Mouse (Mus musculus) cerebellum, adult (tissue): ENCODE data around the gene Abat.

ENCODE experiments used
- ATAC-seq: cut with Nextera tagmentation; 2 replicates; pipeline ENCODE4 v1.9.2; 2017; ENCODE audit warnings: mild to moderate bottlenecking, moderate library complexity, mixed read lengths; ENCODE audit not compliant: insufficient number of reproducible peaks, low FRiP score, low TSS enrichment

Gene Abat

GRCm38 (mm10) chr16:8570336-8570735 is 57.1 kb downstream of the Abat start:
- no peak for ATAC-seq

DNA sequence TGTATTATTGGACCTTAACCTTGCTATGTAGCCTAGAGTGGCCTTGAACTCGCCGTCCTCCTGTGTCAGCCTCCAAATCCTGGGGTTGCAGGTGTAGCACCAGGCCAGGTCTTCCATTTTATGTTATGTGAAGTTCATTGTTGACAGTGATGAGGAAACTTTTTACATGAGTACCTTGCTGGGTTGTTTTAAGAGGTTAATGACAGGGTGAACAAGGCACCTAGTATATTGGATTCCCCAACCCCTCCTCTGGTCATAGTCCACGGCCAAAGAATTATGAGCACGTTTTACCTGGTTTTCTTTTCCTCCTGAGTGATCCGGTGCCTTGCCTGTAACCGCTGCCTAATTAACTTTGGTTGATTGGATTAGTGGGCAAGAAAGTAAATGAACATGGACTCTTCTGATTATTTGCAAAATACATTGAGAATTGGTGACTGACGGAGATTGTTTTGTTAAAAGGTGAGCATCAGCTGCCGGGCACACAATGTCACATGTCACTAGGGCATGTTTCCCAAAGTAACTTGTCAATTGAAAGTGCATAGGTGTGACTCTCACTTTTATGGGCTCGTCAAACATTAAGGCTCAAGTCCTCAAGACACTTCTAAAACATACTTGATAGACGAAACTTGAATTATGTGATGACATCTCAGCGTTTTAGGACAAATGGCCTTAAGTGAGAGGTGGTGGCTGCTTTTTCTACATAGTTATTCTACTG is 57.8 kb downstream of the Abat start:
- no peak for ATAC-seq

DNA sequence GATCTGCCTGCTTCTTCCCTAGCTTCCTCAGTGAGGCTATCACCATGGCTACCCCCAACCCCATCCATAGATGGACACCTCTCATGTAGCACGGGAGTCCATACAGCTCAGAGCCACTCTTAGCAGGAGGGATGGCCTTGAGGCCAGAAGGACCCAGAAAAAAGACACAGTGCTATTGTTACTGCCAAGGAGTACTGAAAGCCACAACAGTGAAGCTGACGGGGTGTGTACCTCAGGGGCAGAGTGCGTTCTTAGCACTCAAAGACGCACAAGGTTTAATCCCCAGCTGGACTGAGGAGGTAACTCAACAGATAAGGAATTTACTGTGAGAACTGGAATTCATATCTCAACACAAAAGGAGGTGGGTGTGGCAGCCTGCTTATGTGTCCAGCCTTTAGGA is 59.8 kb downstream of the Abat start:
- no peak for ATAC-seq

- ATAC-seq = no peak
Observed at GRCm38 (mm10) chr16:8573751-8574150, 60.5 kb downstream of the Abat start.

DNA sequence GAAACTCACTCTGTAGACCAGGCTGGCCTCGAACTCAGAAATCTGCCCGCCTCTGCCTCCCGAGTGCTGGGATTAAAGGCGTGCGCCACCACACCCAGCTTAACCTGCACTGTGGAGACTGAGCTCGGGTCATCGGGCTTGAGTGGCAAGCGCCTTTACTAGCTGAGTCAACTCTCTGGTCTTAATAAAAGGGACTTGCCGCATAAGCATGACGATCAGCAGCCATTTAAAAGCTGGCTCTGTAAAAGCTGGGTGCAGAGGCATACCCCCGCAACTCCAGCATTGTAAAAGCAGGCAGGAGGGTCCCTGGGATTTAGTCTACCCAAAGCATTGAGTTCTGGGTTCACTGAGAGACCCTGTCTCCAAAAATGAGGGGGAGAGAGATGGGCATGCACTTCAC is 61.1 kb downstream of the Abat start:
- no peak for ATAC-seq

DNA sequence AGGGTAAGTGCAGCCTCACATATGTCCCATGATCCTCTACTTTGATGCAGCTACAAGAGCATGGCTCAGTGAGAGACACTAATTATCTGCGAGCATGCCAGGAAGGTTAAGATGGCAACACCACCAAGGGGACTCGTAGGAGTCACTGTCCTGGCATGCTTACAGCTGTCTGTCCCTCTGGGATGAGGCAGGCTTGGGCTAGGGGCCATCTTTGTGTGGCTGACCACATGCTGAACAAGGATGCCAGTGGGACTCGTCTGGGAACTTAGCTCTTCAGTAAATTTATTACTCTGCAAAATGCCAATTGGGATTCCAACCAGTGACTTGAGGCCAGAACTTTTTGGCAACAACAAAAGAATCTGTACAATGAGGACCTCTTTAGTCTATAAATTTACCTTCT is 62.9 kb downstream of the Abat start:
- no peak for ATAC-seq

GRCm38 (mm10) chr16:8576901-8577300 is 63.7 kb downstream of the Abat start:
- ATAC-seq = no peak

DNA sequence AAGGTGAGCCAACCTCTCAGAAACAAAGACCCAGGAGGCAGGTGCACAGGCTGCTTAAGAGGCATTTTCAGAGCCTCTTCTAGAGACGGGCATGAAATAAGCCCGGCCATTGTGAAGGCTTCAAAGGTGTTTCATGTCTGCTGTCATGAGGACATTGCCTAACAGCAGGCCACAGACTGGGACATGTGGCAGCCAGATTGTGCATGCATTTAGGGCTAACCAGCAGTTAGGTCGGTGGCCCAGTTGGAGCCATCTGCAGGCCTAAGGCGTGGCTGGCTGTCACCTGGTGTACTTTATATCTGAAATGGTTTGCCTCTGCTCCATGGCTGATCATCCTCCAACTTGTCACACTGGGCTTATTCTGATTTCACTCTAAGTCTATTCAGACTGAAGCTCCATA is 65.1 kb downstream of the Abat start:
- no peak for ATAC-seq

DNA sequence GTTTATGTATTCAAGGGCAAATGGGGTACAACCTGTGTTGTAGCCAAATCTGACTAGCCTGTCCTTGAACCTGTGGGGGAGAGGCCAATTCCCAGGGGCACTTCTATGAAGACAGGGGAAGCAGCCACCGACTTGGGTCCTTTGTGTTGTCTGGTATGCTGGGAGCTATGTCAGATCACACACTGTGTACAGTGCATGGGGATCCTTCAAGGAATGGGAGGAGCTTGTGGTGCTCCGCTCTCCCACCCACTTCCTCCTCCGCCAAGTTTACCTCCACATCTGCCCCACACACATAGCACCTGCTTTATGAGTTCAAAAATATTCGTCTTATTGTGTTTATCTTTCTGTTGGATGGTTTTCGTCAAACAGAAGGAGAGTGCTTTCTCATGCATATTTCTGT is 66.3 kb downstream of the Abat start:
- no peak for ATAC-seq

GRCm38 (mm10) chr16:8581661-8582239 is 68.5 kb downstream of the Abat start:
- no peak for ATAC-seq

DNA sequence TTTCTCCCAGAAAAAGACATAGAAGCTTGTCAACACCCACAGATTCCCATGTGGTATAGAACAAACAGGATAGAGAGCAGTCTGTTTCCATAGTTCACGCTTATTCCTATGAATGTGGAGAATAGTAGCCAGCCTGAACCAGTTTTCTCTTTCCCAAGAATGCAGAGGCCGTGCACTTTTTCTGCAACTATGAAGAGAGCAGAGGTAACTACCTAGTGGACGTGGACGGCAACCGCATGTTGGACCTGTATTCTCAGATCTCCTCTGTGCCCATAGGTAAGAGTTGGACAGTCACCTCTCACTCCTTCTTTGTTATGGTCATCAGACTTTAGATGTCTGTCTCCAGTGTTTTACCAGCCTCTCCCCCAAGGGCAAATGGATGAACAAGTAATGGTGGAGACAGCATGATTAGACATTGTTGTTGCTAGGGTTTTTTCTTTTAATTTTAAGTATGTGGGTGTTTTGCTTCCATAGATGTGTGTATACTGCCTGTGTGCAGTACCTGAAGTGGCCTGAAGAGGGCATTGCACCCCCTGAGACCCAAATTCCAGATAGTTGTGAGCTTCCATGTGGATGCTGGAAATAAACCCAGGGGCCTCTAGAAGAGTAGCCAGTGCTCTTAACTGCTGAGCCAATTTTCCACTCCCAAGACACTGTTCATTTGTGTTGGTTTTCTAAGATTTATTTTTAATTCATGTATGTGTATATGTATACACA is 69.5 kb downstream of the Abat start:
- no peak for ATAC-seq

DNA sequence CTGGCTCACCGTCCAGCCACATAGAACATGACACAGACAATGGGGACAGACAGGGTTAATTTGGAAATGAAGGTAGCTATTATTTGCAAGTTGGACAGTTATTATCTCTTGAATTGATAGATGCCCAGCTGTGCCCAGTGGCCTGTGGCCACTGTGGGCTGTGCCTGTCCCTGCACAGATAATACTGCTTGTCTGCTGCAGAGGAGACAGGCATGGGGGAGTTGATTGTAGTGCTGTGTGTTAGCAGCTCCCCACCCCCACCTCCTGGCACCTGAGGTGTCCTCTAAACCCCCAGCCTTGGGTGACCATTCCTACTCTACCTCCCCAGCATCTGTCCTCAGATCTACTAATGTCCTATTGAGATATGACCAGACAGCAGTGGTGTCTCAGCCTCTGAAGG is 71.0 kb downstream of the Abat start:
- ATAC-seq = no peak

DNA sequence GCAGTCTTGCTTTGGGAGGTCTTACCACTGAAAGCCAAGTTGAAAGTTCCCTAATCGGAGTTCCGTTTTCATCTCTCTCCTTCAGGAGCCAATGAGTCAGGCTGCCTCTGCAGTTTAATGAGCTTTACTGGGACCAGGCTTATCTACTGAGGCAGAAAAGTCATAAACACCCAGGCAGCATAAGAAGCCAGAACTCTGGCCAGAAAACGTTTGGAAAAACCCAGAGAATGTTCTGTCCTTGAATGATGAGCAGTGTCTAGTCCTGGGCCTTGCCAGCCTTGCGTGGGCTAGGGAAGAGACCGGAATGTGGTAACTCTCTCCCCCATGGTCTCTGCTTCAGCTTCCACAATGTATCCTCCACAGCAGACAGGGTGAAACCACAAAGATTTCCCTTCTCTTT is 71.8 kb downstream of the Abat start:
- ATAC-seq = no peak

GRCm38 (mm10) chr16:8595411-8595810 is 82.2 kb downstream of the Abat start:
- ATAC-seq = no peak

DNA sequence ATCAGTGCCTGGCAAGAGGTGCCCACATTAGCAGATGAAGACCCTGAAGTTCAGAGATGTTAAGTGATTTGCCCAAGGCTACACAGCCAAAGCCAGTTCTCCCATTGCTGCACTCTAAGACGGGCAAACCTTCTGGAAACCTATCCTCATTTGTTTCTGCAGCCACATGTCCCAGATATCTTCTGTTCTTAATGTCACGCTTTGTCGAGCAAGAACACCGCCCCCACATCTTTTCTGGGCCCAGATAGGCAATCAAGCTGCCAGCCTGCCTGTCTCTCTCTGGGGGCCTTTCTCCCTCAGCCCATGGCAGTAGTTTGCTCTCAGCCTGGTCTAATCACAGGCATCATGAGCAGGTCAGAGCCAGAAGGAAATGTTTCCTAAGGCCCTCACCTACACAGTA is 83.1 kb downstream of the Abat start:
- ATAC-seq = no peak

GRCm38 (mm10) chr16:8597516-8597915 is 84.3 kb downstream of the Abat start:
- ATAC-seq = no peak

GRCm38 (mm10) chr16:8603789-8604188 is 90.6 kb downstream of the Abat start:
- ATAC-seq = no peak

DNA sequence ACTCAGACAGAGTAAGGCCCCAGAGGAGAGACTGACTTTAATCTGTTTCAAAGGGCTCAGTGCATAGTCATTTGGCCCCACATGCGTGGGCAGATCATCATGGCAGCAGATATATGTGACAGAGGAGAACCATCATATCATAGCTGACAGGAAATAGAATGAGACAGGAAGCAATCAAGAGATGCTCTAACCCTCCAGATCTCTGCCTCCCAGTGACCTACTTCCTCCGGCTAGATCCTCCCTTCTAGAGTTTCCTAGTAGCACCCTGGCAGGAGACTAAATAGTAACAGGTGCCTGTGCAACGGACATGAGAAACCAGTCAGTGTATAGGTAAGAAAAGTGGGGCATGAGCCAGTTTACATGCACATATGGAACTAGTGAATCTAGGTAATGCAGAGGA is 97.2 kb downstream of the Abat start:
- no peak for ATAC-seq

GRCm38 (mm10) chr16:8612214-8613005 is 99.2 kb downstream of the Abat start:
- ATAC-seq = no peak

GRCm38 (mm10) chr16:8613039-8613438 is 99.8 kb downstream of the Abat start:
- no peak for ATAC-seq

GRCm38 (mm10) chr16:8613447-8613846 is 100.2 kb downstream of the Abat start:
- no peak for ATAC-seq
